ENCODE assay signal across 36 mouse cellular contexts in the genomic region with DNA sequence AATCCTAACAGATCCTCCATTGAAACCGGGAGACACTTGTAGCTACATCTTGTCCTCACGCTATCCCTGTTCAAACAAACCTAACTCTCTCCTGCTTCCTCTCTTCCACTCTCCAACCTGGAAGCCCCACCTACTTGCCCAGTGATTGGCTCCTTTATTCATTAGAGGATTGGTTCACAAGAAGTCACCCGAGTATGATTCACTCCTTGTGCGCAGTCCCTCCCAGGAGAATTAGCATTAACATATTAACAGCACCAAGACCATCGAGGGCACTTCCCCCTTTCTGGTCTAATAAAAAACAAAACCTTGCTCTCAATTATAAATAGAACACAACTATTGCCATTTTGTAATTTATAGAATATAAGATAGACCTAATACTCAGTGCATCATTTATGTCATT. TPM values are rescaled to one million over a fixed set of nuclear protein-coding genes. Genes with fewer than 3 reads are reported as not detected.
"Had no signal": no experiment of that assay in that cellular context is flagged by ENCODE, and none has a peak within 500 bp of the region (broad histone marks: within the 10 kb centered on the region; RNA-seq: fewer than 3 reads in every experiment).

No protein-coding gene starts in this region.

- H3K27me3 ChIP-seq: limb, embryonic 12.5 days had no signal

- ATAC-seq: liver, embryonic 12.5 days; liver, postnatal 0 days; lung, postnatal 0 days; midbrain, embryonic 13.5 days; midbrain, embryonic 15.5 days; midbrain, embryonic 16.5 days had no signal

- H3K4me3 ChIP-seq: limb, embryonic 10.5 days; limb, embryonic 12.5 days; limb, embryonic 13.5 days; limb, embryonic 15.5 days; liver, embryonic 12.5 days; liver, embryonic 13.5 days; liver, embryonic 15.5 days; lung, embryonic 15.5 days; megakaryocyte, embryonic 14.5 days; midbrain, embryonic 10.5 days; midbrain, embryonic 12.5 days; midbrain, embryonic 13.5 days; midbrain, embryonic 15.5 days; myocyte had no signal

- H3K4me1 ChIP-seq: limb, embryonic 10.5 days; limb, embryonic 12.5 days; limb, embryonic 13.5 days; limb, embryonic 15.5 days; liver, embryonic 12.5 days; liver, embryonic 13.5 days; liver, embryonic 15.5 days; lung, embryonic 15.5 days; midbrain, embryonic 10.5 days; midbrain, embryonic 12.5 days; midbrain, embryonic 13.5 days; midbrain, embryonic 15.5 days had no signal

- H3K9me3 ChIP-seq: limb, embryonic 10.5 days; limb, embryonic 12.5 days; limb, embryonic 13.5 days; limb, embryonic 15.5 days; liver, embryonic 12.5 days; liver, embryonic 13.5 days; liver, embryonic 15.5 days; lung, embryonic 15.5 days; megakaryocyte, embryonic 14.5 days; midbrain, embryonic 10.5 days; midbrain, embryonic 12.5 days; midbrain, embryonic 13.5 days; midbrain, embryonic 15.5 days had no signal

- H3K4me2 ChIP-seq: limb, embryonic 12.5 days; limb, embryonic 13.5 days; limb, embryonic 15.5 days; liver, embryonic 11.5 days; liver, embryonic 12.5 days; liver, embryonic 13.5 days; liver, embryonic 15.5 days; lung, embryonic 14.5 days; lung, embryonic 15.5 days; midbrain, embryonic 11.5 days; midbrain, embryonic 12.5 days; midbrain, embryonic 13.5 days; midbrain, embryonic 15.5 days had no signal

- H3K9ac ChIP-seq: limb, embryonic 12.5 days; limb, embryonic 13.5 days; limb, embryonic 15.5 days; liver, embryonic 12.5 days; liver, embryonic 13.5 days; liver, embryonic 14.5 days; liver, embryonic 15.5 days; liver, postnatal 0 days; lung, embryonic 14.5 days; lung, embryonic 15.5 days; midbrain, embryonic 12.5 days; midbrain, embryonic 13.5 days; midbrain, embryonic 15.5 days had no signal

- DNase-seq: left cerebral cortex, postnatal 4 days; liver; liver, embryonic 13.5 days; liver, postnatal 0 days; lung, adult 18-20 months; lung, adult 2 months; lung, embryonic 14.5 days; lung, postnatal 10 days; lung, postnatal 14 days; lung, postnatal 36 days; lung, postnatal 4 days; midbrain, embryonic 14.5 days had no signal

- H3K36me3 ChIP-seq: limb, embryonic 10.5 days; limb, embryonic 12.5 days; limb, embryonic 13.5 days; limb, embryonic 15.5 days; liver, embryonic 12.5 days; liver, embryonic 13.5 days; liver, embryonic 15.5 days; lung, embryonic 15.5 days; midbrain, embryonic 10.5 days; midbrain, embryonic 12.5 days; midbrain, embryonic 13.5 days; midbrain, embryonic 15.5 days had no signal

- H3K27ac ChIP-seq: limb, embryonic 10.5 days; limb, embryonic 12.5 days; limb, embryonic 13.5 days; limb, embryonic 15.5 days; liver, embryonic 12.5 days; liver, embryonic 13.5 days; liver, embryonic 14.5 days; liver, embryonic 15.5 days; lung, embryonic 15.5 days; macrophage; midbrain, embryonic 10.5 days; midbrain, embryonic 12.5 days; midbrain, embryonic 13.5 days; midbrain, embryonic 15.5 days had no signal

RNA-seq across cellular contexts. Expression of gene Bves, which starts 40.5 kb away (rescaled TPM):
- total RNA-seq: megakaryocyte progenitor cell, adult 5-6 weeks; megakaryocyte, adult 5-6 weeks; megakaryocyte-erythroid progenitor cell, adult 5-6 weeks; monocyte, adult 5-6 weeks had no signal
- polyA plus RNA-seq: liver, adult 2 months; macrophage had no signal
